Mouse (Mus musculus): ENCODE results near the gene Gnmt. TPM values are rescaled to one million over a fixed set of nuclear protein-coding genes. Genes with fewer than 3 reads are reported as not detected.

The Gnmt gene
- polyA plus RNA-seq, 1 experiment = 8.1 TPM

DNA sequence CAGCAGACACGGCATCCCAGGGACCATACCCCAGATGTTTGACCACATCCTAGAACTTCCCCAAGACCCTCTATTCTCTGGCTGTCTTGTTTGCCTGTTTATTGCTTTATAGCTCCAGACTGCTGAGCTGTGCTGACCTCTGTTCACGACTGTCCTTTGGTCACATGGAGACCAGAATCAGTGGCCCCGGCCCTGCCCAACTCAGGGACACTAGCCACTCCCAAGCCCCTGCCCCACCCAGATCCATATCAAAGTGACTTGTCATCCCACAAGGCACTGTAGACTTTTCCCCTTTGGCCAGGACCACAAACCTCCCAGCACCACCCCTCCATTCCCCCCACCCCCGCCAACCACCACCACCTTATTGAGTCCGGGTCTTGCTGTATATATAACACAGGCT is 29.7 kb downstream of the Gnmt start:
- no peak for DNase-seq (ENCODE audit: low read depth in 1 of 2, low spot score in 2 of 2)
- H3K27me3 ChIP-seq (ENCODE audit: control insufficient read depth, insufficient read depth, low read length) = no peaks in the 10 kb centered on the region
- no peak overlapping the region for H3K4me3 ChIP-seq (ENCODE audit: extremely low read depth, insufficient read depth, insufficient read length)
- 87% methylated on average over 5 of the region's 5 CpGs for WGBS
- H3K36me3 ChIP-seq (ENCODE audit: control insufficient read depth, insufficient read depth, low read length) = peaks cover 2% of the 10 kb centered on the region
- TF ChIP-seq POLR2A (IDR thresholded peaks at IDR 0.05; ENCODE audit: low read depth, low read length) = no peak
- TF ChIP-seq CTCF (IDR thresholded peaks at IDR 0.05; ENCODE audit: extremely low read depth, insufficient read depth, insufficient read length, insufficient replicate concordance) = no peak
- H3K27ac ChIP-seq (ENCODE audit: insufficient read depth, low read length) = no peak overlapping the region
- peaks cover 3% of the 10 kb centered on the region; the same call in 1 of the 2 replicates for H3K4me1 ChIP-seq (ENCODE audit: control insufficient read depth, insufficient read depth, insufficient read length)

DNA sequence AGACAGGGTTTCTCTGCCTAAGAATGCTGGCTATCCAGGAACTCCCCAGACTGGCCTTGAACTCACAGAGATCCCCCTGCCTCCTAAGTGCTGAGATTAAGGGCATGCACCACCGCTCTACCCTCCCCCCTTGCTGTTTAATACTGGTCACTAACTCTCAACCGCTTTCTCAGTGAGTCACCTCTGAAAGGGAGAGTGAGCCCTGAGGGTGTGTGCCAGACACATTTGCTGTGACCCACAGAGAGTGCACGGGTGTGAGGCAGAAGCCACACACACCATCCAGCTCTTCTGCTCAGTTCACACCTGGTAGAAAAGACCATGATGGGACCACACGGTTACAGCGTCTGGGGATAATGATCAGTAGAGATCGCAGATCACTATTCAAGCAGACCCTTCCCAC is 30.5 kb downstream of the Gnmt start:
- DNase-seq (ENCODE audit: low read depth in 1 of 2, low spot score in 2 of 2) = no peak
- WGBS = 91% methylated on average over 6 of the region's 6 CpGs
- Histone ChIP-seq H3K27ac (ENCODE audit: insufficient read depth, low read length) (no peak overlapping the region), H3K4me1 (ENCODE audit: control insufficient read depth, insufficient read depth, insufficient read length) (no peaks in the 10 kb centered on the region; the same call in 1 of the 2 replicates), H3K4me3 (ENCODE audit: extremely low read depth, insufficient read depth, insufficient read length) (no peak overlapping the region), H3K36me3 (ENCODE audit: control insufficient read depth, insufficient read depth, low read length) (peaks cover 2% of the 10 kb centered on the region), H3K27me3 (ENCODE audit: control insufficient read depth, insufficient read depth, low read length) (no peaks in the 10 kb centered on the region)
- TF ChIP-seq POLR2A (IDR thresholded peaks at IDR 0.05; ENCODE audit: low read depth, low read length) (no peak), CTCF (IDR thresholded peaks at IDR 0.05; ENCODE audit: extremely low read depth, insufficient read depth, insufficient read length, insufficient replicate concordance) (no peak)

DNA sequence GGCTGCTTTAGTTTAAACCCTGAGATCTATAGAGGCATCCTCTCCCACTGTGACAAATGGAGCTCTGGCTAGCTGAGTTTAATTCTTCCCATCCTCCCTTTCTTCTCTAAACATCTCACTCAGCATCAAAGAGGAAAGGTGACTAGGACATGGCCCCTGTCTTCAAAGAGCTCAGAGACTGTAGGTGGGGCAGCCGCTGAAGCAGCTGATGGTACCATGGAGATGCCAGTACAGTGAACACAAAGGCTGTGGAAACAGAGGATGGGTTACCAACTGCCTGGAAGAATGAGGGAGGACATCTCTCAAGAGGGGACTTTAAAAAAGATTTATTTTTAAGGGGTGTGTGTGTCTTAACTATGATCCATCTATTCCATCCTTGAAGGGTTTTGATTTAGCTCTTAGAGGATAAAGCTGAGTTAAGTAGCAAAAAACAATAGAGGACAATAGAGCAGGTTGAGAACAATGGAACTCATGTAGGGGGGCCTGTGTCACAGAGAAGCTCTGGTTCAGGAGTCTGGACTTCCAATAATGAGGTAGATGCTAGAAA is 34.4 kb downstream of the Gnmt start:
- 81% methylated on average over 1 of the region's 1 CpGs for WGBS
- H3K4me3 ChIP-seq (ENCODE audit: extremely low read depth, insufficient read depth, insufficient read length) = no peak overlapping the region
- DNase-seq (ENCODE audit: low read depth in 1 of 2, low spot score in 2 of 2) = no peak
- no peak for TF ChIP-seq POLR2A (IDR thresholded peaks at IDR 0.05; ENCODE audit: low read depth, low read length)
- TF ChIP-seq CTCF (IDR thresholded peaks at IDR 0.05; ENCODE audit: extremely low read depth, insufficient read depth, insufficient read length, insufficient replicate concordance) = no peak
- no peak overlapping the region for H3K27ac ChIP-seq (ENCODE audit: insufficient read depth, low read length)
- H3K36me3 ChIP-seq (ENCODE audit: control insufficient read depth, insufficient read depth, low read length) = peaks cover 4% of the 10 kb centered on the region
- no peaks in the 10 kb centered on the region for H3K4me1 ChIP-seq (ENCODE audit: control insufficient read depth, insufficient read depth, insufficient read length)
- no peaks in the 10 kb centered on the region for H3K27me3 ChIP-seq (ENCODE audit: control insufficient read depth, insufficient read depth, low read length)

DNA sequence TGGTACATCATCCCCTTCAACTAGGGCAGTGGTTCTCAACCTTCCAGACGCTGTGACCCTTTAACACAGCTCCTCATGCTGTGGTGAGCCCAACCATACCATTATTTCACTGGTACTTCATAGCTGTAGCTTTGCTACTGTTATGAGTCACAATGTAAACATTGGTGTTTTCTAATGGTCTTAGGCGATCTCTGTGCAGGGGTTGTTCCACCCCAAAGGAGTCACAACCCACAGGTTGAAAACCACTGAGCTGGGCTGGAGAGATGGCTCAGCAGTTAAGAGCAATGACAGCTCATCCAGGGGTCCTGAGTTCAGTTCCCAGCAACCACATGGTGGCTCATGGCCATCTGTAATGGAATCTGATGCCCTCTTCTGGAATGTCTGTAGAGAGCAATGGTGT is 37.6 kb downstream of the Gnmt start:
- H3K27ac ChIP-seq (ENCODE audit: insufficient read depth, low read length) = no peak overlapping the region
- WGBS = 96% methylated on average over 2 of the region's 2 CpGs

DNA sequence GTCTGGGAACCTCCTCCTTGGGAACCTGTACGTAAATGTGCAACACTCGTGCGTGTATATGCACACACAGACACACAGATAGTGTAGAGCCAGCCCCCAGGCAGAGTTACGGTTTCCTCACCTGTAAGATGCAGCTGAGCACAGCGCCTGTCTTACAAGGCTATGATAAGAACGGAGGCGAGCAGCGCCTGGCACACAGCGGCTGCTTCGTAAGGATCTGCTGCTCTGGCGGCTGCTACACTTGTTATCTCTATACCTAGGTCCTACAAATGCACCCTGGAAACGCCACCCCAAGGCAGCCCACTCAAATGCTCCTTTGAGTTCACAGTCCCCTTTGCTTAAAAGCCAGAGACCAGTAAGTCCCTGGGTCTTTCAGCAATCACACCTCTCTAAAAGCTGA is 38.3 kb downstream of the Gnmt start:
- no peak for DNase-seq (ENCODE audit: low read depth in 1 of 2, low spot score in 2 of 2)
- Histone ChIP-seq H3K4me1 (ENCODE audit: control insufficient read depth, insufficient read depth, insufficient read length) (no peaks in the 10 kb centered on the region), H3K27ac (ENCODE audit: insufficient read depth, low read length) (no peak overlapping the region), H3K36me3 (ENCODE audit: control insufficient read depth, insufficient read depth, low read length) (peaks cover 11% of the 10 kb centered on the region), H3K4me3 (ENCODE audit: extremely low read depth, insufficient read depth, insufficient read length) (no peak overlapping the region), H3K27me3 (ENCODE audit: control insufficient read depth, insufficient read depth, low read length) (no peaks in the 10 kb centered on the region)
- TF ChIP-seq POLR2A (IDR thresholded peaks at IDR 0.05; ENCODE audit: low read depth, low read length) (no peak), CTCF (IDR thresholded peaks at IDR 0.05; ENCODE audit: extremely low read depth, insufficient read depth, insufficient read length, insufficient replicate concordance) (no peak)
- 85% methylated on average over 12 of the region's 12 CpGs for WGBS

More for the DNA sequence above, 37.6 kb downstream of the Gnmt start:
- H3K27me3 ChIP-seq (ENCODE audit: control insufficient read depth, insufficient read depth, low read length) = no peaks in the 10 kb centered on the region
- no peaks in the 10 kb centered on the region for H3K4me1 ChIP-seq (ENCODE audit: control insufficient read depth, insufficient read depth, insufficient read length)
- H3K4me3 ChIP-seq (ENCODE audit: extremely low read depth, insufficient read depth, insufficient read length) = no peak overlapping the region
- no peak for TF ChIP-seq POLR2A (IDR thresholded peaks at IDR 0.05; ENCODE audit: low read depth, low read length)
- DNase-seq (ENCODE audit: low read depth in 1 of 2, low spot score in 2 of 2) = no peak
- peaks cover 5% of the 10 kb centered on the region for H3K36me3 ChIP-seq (ENCODE audit: control insufficient read depth, insufficient read depth, low read length)

DNA sequence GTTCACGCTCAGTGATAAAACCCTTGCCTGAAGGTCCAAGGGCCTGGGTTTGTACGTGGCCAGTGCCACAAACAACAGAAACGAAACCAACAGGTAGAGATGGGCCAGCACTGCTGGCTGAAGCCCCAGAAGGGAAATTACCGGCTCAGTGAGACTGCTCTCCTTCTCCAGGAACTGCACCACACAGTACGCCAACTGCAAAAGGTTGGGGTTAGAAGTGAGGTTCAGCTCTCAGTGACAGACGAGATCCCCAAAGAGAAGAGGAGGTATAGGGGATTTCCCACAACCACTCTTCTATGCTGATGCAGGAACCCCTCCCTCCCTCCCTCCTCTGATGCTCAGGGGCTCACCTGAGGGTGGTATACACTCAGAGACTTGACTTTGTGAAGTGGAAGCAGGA is 43.1 kb downstream of the Gnmt start:
- Histone ChIP-seq H3K27ac (ENCODE audit: insufficient read depth, low read length) (0 out of 2 replicates have a peak overlapping the region, but pooled peaks have one; percentile 17), H3K4me3 (ENCODE audit: extremely low read depth, insufficient read depth, insufficient read length) (no peak overlapping the region), H3K36me3 (ENCODE audit: control insufficient read depth, insufficient read depth, low read length) (peaks cover 19% of the 10 kb centered on the region), H3K4me1 (ENCODE audit: control insufficient read depth, insufficient read depth, insufficient read length) (peaks cover 6% of the 10 kb centered on the region; the same call in 1 of the 2 replicates), H3K27me3 (ENCODE audit: control insufficient read depth, insufficient read depth, low read length) (no peaks in the 10 kb centered on the region)
- 74% methylated on average over 6 of the region's 6 CpGs for WGBS
- TF ChIP-seq CTCF (IDR thresholded peaks at IDR 0.05; ENCODE audit: extremely low read depth, insufficient read depth, insufficient read length, insufficient replicate concordance) (no peak), POLR2A (IDR thresholded peaks at IDR 0.05; ENCODE audit: low read depth, low read length) (no peak)
- DNase-seq (ENCODE audit: low read depth in 1 of 2, low spot score in 2 of 2) = no peak

DNA sequence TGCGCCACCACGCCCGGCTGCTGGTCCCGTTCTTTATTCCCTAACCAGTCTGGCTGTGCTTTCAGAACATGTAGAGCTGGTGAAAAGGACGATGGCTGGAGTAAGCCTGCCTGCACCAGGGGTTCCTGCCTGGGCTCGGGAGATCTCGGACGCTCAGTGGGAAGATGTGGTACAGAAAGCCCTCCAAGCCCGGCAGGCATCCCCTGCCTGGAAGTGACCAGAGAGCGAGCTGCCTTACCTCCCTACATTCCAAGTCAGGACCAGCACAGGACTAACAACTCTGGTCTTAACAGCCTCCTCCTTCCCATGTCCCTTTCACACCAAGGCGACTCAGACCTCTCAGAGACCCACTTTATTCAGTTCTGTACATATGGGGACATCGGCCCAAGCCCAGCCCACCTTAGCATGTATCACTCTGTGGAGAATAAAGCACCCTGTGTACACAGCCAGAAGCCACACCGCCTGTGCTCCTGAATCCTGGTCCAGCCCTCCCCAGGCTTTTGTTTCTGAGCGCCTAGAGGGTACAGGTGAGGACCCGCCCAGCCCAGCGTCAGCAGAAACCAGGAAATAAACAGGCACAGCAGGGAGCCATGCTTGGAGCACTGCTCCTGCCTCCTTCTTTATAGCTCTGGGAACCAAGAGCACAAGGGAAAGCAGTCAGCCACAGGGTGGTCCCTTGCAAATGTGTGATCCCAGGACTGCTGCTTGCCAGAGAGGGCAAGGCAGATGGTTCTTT is 46.1 kb downstream of the Gnmt start:
- peaks cover 8% of the 10 kb centered on the region; the same call in 1 of the 2 replicates for H3K4me1 ChIP-seq (ENCODE audit: control insufficient read depth, insufficient read depth, insufficient read length)
- no peak overlapping the region for H3K4me3 ChIP-seq (ENCODE audit: extremely low read depth, insufficient read depth, insufficient read length)
- H3K27me3 ChIP-seq (ENCODE audit: control insufficient read depth, insufficient read depth, low read length) = no peaks in the 10 kb centered on the region
- no peak overlapping the region for H3K27ac ChIP-seq (ENCODE audit: insufficient read depth, low read length)
- peaks cover 21% of the 10 kb centered on the region for H3K36me3 ChIP-seq (ENCODE audit: control insufficient read depth, insufficient read depth, low read length)
- 94% methylated on average over 16 of the region's 16 CpGs for WGBS
- DNase-seq (ENCODE audit: low read depth in 1 of 2, low spot score in 2 of 2) = no peak
- no peak for TF ChIP-seq POLR2A (IDR thresholded peaks at IDR 0.05; ENCODE audit: low read depth, low read length)
